Mouse (Mus musculus): ENCODE measurements around the gene Ntng1.

DNA sequence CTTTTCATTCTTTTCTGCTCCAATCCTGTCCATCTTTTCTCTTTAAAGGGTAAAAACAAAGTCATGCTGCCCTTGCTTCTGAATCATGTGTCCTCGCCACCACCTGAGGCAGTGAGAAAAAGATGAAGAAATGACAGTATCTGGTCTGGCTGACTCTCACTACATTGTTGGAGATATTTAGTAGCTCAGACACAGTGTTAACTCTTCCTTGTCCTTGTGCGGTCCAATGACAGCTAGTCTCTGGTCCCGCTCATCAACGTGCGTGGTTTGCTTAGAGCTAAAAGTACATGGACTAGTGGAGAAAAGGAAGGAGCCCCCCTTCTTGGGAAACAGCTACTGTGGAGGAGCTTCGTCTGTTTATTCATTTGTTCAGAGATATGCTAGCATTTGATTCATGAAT lies 56.6 kb downstream of the Ntng1 start:
- no peak for TF ChIP-seq CTCF (IDR thresholded peaks at IDR 0.05; ENCODE audit: low read depth, low read length)
- TF ChIP-seq POLR2A (IDR thresholded peaks at IDR 0.05; ENCODE audit: insufficient read depth, low read length), result no peak
